Mouse (Mus musculus) neural tube, embryonic 15.5 days (tissue): ENCODE data around the gene Tubg2. TPM values are rescaled to one million over a fixed set of nuclear protein-coding genes. Genes with fewer than 3 reads are reported as not detected.

ENCODE experiments used
- ATAC-seq: fragments of 200-750 bp; cut with Nextera tagmentation; 2 replicates; pipeline ENCODE4 v1.8.0; 2017; ENCODE audit warnings: mild to moderate bottlenecking, moderate TSS enrichment, moderate library complexity; ENCODE audit not compliant: low FRiP score
- H3K27ac ChIP-seq: fragments of 300-500 bp; sonication (generic); replicated peaks from 2 replicates; pipeline ENCODE4 v1.5.1; 2015; ENCODE audit warnings: mild to moderate bottlenecking, inconsistent platforms
- H3K27me3 ChIP-seq: fragments of 300-500 bp; sonication (generic); replicated peaks from 2 replicates; pipeline ENCODE4 v1.6.1; 2015; ENCODE audit warnings: inconsistent platforms
- H3K36me3 ChIP-seq: fragments of 300-500 bp; sonication (generic); 2 replicates; pipeline ENCODE4 v1.6.1; 2015; ENCODE audit warnings: inconsistent platforms
- H3K4me1 ChIP-seq: fragments of 300-500 bp; sonication (generic); 2 replicates; pipeline ENCODE4 v1.6.1; 2015; ENCODE audit warnings: inconsistent platforms
- H3K4me2 ChIP-seq: fragments of 300-500 bp; sonication (generic); 2 replicates; pipeline ENCODE4 v1.6.1; 2015; ENCODE audit warnings: inconsistent platforms, mild to moderate bottlenecking, moderate library complexity
- H3K4me3 ChIP-seq: fragments of 300-500 bp; sonication (generic); replicated peaks from 2 replicates; pipeline ENCODE4 v1.5.1; 2015; ENCODE audit warnings: mild to moderate bottlenecking, inconsistent platforms
- H3K9ac ChIP-seq: fragments of 300-500 bp; sonication (generic); replicated peaks from 2 replicates; pipeline ENCODE4 v1.6.1; 2015; ENCODE audit warnings: mild to moderate bottlenecking, inconsistent platforms
- H3K9me3 ChIP-seq: fragments of 300-500 bp; sonication (generic); replicated peaks from 2 replicates; pipeline ENCODE4 v1.6.1; 2016; ENCODE audit warnings: inconsistent platforms
- WGBS: fragments of 180-500 bp; shearing (Covaris S2); methylation state at CpG from one replicate; pipeline ENCODE4 v1.1.7; 2015; ENCODE audit warnings: mixed read lengths; 5-methylcytosine and 5-hydroxymethylcytosine counted together
- polyA plus RNA-seq: library from polyadenylated mRNA; unstranded; fragments of >200 nt; fragmentation: Nextera tagmentation; extraction: Ambion mirVana; gene quantifications from 2 replicates; pipeline ENCODE4 v1.2.1, GENCODE M21; 2015

Gene Tubg2
- polyA plus RNA-seq, 1 experiment from 2014 or later, result 60.7 TPM

GRCm38 (mm10) chr11:101182771-101183517 lies 27.2 kb downstream of the Tubg2 start:
- H3K27me3 ChIP-seq, result peaks cover 22% of the 10 kb centered on the region
- H3K27ac ChIP-seq, result no peak overlapping the region
- no peak overlapping the region for H3K4me2 ChIP-seq
- H3K9me3 ChIP-seq, result no peaks in the 10 kb centered on the region
- peaks cover 9% of the 10 kb centered on the region for H3K4me1 ChIP-seq
- H3K4me3 ChIP-seq, result no peak overlapping the region
- peaks cover 48% of the 10 kb centered on the region for H3K36me3 ChIP-seq
- 84% methylated on average over 14 of the region's 14 CpGs for WGBS
- ATAC-seq, result no peak
- no peak overlapping the region; the same call in 1 of the 2 replicates for H3K9ac ChIP-seq

- Histone ChIP-seq H3K9me3 (no peaks in the 10 kb centered on the region), H3K4me3 (no peak overlapping the region), H3K9ac (no peak overlapping the region), H3K4me2 (no peak overlapping the region), H3K27ac (no peak overlapping the region), H3K4me1 (peaks cover 14% of the 10 kb centered on the region), H3K36me3 (peaks cover 51% of the 10 kb centered on the region), H3K27me3 (peaks cover 9% of the 10 kb centered on the region)
- ATAC-seq, result no peak
- WGBS, result 90% methylated on average over 12 of the region's 12 CpGs
These were observed 29.3 kb downstream of the Tubg2 start for GRCm38 (mm10) chr11:101184984-101185383.

- Histone ChIP-seq H3K4me1 (peaks cover 19% of the 10 kb centered on the region), H3K9ac (no peak overlapping the region), H3K9me3 (no peaks in the 10 kb centered on the region), H3K4me2 (no peak overlapping the region), H3K27me3 (peaks cover 7% of the 10 kb centered on the region), H3K27ac (no peak overlapping the region), H3K36me3 (peaks cover 51% of the 10 kb centered on the region), H3K4me3 (no peak overlapping the region)
- 94% methylated on average over 4 of the region's 4 CpGs for WGBS
- ATAC-seq, result no peak
These were observed 29.7 kb downstream of the Tubg2 start for GRCm38 (mm10) chr11:101185441-101185840.

GRCm38 (mm10) chr11:101186526-101187247 lies 31.0 kb downstream of the Tubg2 start:
- no peaks in the 10 kb centered on the region for H3K9me3 ChIP-seq
- H3K4me1 ChIP-seq, result peaks cover 31% of the 10 kb centered on the region
- H3K9ac ChIP-seq, result no peak overlapping the region
- H3K27me3 ChIP-seq, result peaks cover 6% of the 10 kb centered on the region
- 86% methylated on average over 27 of the region's 27 CpGs for WGBS
- no peak for ATAC-seq
- H3K36me3 ChIP-seq, result peaks cover 51% of the 10 kb centered on the region
- no peak overlapping the region for H3K27ac ChIP-seq
- H3K4me2 ChIP-seq, result no peak overlapping the region
- H3K4me3 ChIP-seq, result no peak overlapping the region

GRCm38 (mm10) chr11:101187541-101187940 lies 31.8 kb downstream of the Tubg2 start:
- Histone ChIP-seq H3K4me3 (no peak overlapping the region), H3K4me2 (no peak overlapping the region), H3K36me3 (peaks cover 47% of the 10 kb centered on the region), H3K27ac (no peak overlapping the region), H3K27me3 (peaks cover 3% of the 10 kb centered on the region; the same call in 1 of the 2 replicates), H3K4me1 (peaks cover 34% of the 10 kb centered on the region), H3K9me3 (no peaks in the 10 kb centered on the region), H3K9ac (no peak overlapping the region)
- ATAC-seq, result no peak
- 95% methylated on average over 5 of the region's 5 CpGs for WGBS

DNA sequence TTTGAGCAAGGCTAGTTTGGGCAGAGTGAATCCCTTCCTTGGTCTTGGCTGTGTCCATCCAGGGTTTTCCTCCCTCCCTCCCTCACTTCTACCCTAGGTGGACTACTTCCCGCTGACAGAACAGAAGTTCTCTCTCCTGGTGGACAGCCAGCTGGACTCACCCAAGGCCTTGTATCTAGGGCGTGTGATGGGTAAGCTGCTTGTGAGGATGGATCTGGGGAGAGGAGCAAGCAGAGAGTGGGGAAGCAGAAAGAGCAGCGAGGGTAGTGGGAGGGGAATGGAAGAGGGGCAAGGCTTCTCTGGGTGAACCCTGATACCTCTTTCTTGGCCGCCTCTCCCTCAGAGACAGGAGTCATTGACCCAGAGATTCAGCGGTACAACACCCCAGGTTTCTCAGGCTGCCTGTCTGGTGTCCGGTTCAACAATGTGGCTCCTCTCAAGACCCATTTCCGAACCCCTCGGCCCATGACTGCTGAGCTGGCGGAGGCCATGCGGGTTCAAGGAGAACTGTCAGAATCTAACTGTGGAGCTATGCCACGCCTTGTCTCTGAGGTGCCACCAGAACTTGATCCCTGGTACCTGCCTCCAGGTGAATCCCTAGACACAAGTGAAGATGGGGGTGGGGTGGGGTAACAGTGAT lies 32.6 kb downstream of the Tubg2 start:
- Histone ChIP-seq H3K9me3 (no peaks in the 10 kb centered on the region), H3K27ac (no peak overlapping the region), H3K4me1 (peaks cover 34% of the 10 kb centered on the region), H3K9ac (no peak overlapping the region), H3K27me3 (no peaks in the 10 kb centered on the region), H3K36me3 (peaks cover 42% of the 10 kb centered on the region), H3K4me2 (no peak overlapping the region), H3K4me3 (no peak overlapping the region)
- WGBS, result 84% methylated on average over 11 of the region's 11 CpGs
- ATAC-seq, result no peak

- peaks cover 34% of the 10 kb centered on the region for H3K4me1 ChIP-seq
- 0 out of 2 replicates have a peak overlapping the region, but pooled peaks have one; percentile 20 for H3K9ac ChIP-seq
- peaks cover 42% of the 10 kb centered on the region for H3K36me3 ChIP-seq
- no peak overlapping the region for H3K4me2 ChIP-seq
- ATAC-seq, result peak; percentile 62
- WGBS, result 9% methylated on average over 6 of the region's 6 CpGs
- no peaks in the 10 kb centered on the region for H3K27me3 ChIP-seq
- H3K9me3 ChIP-seq, result no peaks in the 10 kb centered on the region
- no peak overlapping the region for H3K4me3 ChIP-seq
- peak overlapping the region; percentile 75 for H3K27ac ChIP-seq
These were observed 33.9 kb downstream of the Tubg2 start for GRCm38 (mm10) chr11:101189495-101190180.

DNA sequence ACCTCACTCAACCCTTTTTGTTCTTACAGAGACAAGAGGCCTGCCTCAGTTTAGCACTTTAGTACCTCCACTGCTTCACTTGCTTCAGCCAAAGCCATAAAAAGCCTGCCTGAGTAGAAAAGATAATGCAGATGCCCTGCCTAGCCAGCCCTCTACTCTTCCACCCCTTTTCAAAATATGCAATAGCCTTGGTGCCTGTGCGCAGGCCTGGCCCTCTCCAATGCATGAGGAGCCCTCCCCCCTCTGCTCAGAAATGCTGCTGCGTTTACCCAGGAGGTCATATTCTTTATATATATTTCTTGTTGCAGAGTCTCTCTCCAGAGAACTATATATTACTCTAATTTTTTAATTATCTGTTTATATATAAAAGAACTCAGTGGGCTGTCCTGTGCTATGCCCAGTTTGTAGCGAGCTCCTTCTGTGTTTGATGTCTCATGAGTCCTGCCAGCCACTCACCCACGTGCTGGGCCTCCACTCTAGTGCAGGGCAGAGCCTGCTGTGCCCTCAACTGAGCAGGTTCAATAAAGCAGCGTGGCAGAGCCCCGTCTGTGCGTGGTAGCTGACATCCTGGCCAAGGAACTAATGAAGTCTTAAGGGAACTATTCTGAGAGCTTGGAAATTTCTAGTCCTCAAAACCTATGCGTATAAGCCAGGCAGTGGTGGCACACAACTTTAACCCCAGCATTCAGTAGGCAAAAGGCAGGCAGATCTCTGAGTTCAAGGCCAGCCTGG lies 34.6 kb downstream of the Tubg2 start:
- peak; percentile 16; the same call in 1 of the 2 replicates for ATAC-seq
- 19% methylated on average over 8 of the region's 8 CpGs for WGBS
- H3K4me1 ChIP-seq, result peaks cover 34% of the 10 kb centered on the region

DNA sequence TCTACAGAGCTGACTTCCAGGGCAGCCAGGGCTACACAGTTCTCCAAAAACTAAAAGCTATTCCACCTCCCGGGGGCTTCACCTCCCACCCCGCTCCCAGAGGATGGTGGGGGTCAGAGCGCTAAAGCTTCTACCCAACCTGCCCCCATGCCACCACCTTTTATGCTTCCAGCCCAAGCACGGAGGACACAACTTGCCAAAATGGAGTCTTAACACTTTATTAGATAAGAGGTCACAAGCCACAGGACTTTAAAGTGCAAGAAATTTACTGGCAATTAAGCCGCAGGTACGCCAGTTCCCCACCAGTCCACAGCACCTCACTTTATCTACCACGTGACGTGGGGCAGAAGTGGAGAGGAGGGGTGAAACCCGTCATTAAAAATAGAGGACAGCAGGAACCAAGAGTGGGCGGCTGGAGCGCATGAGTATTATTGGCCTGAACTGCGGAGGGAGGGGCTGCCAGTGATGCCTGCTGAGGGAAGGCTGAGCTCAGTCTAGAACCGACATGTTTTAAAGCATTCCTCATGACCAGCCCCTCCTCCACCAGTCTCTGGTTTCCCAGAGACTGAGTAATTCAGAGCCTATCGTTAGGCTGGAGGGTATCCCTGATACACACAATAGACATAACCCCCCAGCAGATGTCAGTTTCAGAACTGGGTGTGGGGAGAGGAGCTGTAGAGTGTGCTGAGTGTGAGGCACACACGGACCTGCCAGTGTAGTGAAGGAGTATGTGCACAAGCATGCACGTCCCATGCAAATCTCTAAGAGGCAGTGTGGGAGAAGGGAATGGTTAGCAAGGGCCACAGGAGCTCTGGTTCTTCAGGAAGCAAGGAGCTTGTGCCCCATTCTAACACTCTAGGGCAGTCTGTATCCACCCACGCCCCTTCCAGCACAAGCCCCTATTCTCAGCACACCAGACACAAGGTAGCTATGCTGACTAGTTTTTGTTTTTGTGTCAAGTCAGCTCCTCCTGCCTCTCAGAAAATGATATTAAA lies 35.5 kb downstream of the Tubg2 start:
- Histone ChIP-seq H3K27ac (peak overlapping the region; percentile 75), H3K4me1 (peaks cover 34% of the 10 kb centered on the region), H3K4me2 (no peak overlapping the region), H3K9ac (no peak overlapping the region), H3K27me3 (no peaks in the 10 kb centered on the region), H3K9me3 (no peaks in the 10 kb centered on the region), H3K36me3 (peaks cover 43% of the 10 kb centered on the region), H3K4me3 (no peak overlapping the region)
- ATAC-seq, result no peak; the same call in 1 of the 2 replicates
- 40% methylated on average over 17 of the region's 17 CpGs for WGBS

More for the DNA sequence above, 34.6 kb downstream of the Tubg2 start:
- H3K9me3 ChIP-seq, result no peaks in the 10 kb centered on the region
- peak overlapping the region; percentile 75 for H3K27ac ChIP-seq
- peaks cover 44% of the 10 kb centered on the region for H3K36me3 ChIP-seq
- no peaks in the 10 kb centered on the region for H3K27me3 ChIP-seq
- no peak overlapping the region for H3K4me2 ChIP-seq
- no peak overlapping the region for H3K4me3 ChIP-seq
- 0 out of 2 replicates have a peak overlapping the region, but pooled peaks have one; percentile 20 for H3K9ac ChIP-seq

DNA sequence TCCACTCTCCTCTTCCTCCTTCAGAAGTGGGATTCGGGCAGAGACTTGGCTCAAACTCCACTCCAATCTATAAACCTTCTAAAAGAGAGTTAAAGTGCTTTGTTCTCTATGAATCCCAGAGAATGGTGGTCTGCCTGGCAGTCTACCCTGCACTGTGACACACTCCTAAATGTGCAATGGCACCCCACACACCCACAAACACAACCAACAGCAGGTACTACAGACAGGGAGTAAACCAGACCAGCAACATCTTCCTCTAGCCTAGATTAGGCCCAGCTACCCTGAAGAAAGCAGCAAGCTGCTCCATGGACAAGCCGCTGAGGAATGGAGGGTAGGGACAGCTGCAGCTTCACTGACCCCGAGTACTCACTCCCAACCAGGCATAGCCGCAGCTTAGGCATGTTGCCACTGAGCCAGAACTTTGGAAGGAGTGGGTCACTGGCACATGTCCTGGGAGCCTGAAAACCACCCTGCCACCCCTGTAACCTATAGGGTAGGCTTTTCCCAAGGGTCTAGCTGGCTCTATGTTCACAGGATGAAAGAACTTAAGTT lies 36.3 kb downstream of the Tubg2 start:
- H3K36me3 ChIP-seq, result peaks cover 43% of the 10 kb centered on the region
- H3K27ac ChIP-seq, result 0 out of 2 replicates have a peak overlapping the region, but pooled peaks have one; percentile 28

More for the DNA sequence above, 36.3 kb downstream of the Tubg2 start:
- no peak for ATAC-seq
- 81% methylated on average over 4 of the region's 4 CpGs for WGBS
- no peak overlapping the region for H3K4me2 ChIP-seq
- no peak overlapping the region for H3K9ac ChIP-seq
- no peaks in the 10 kb centered on the region for H3K27me3 ChIP-seq
- no peaks in the 10 kb centered on the region for H3K9me3 ChIP-seq
- peaks cover 34% of the 10 kb centered on the region for H3K4me1 ChIP-seq
- H3K4me3 ChIP-seq, result no peak overlapping the region
